Mouse (Mus musculus) neural tube, embryonic 15.5 days (tissue): ENCODE data around the gene Caln1. TPM values are rescaled to one million over a fixed set of nuclear protein-coding genes. Genes with fewer than 3 reads are reported as not detected.

Experiments
- ATAC-seq: fragments of 200-750 bp; cut with Nextera tagmentation; 2 replicates; pipeline ENCODE4 v1.8.0; 2017; ENCODE audit warnings: mild to moderate bottlenecking, moderate TSS enrichment, moderate library complexity; ENCODE audit not compliant: low FRiP score
- H3K27ac ChIP-seq: fragments of 300-500 bp; sonication (generic); replicated peaks from 2 replicates; pipeline ENCODE4 v1.5.1; 2015; ENCODE audit warnings: mild to moderate bottlenecking, inconsistent platforms
- H3K27me3 ChIP-seq: fragments of 300-500 bp; sonication (generic); replicated peaks from 2 replicates; pipeline ENCODE4 v1.6.1; 2015; ENCODE audit warnings: inconsistent platforms
- H3K36me3 ChIP-seq: fragments of 300-500 bp; sonication (generic); 2 replicates; pipeline ENCODE4 v1.6.1; 2015; ENCODE audit warnings: inconsistent platforms
- H3K4me1 ChIP-seq: fragments of 300-500 bp; sonication (generic); 2 replicates; pipeline ENCODE4 v1.6.1; 2015; ENCODE audit warnings: inconsistent platforms
- H3K4me2 ChIP-seq: fragments of 300-500 bp; sonication (generic); 2 replicates; pipeline ENCODE4 v1.6.1; 2015; ENCODE audit warnings: inconsistent platforms, mild to moderate bottlenecking, moderate library complexity
- H3K4me3 ChIP-seq: fragments of 300-500 bp; sonication (generic); replicated peaks from 2 replicates; pipeline ENCODE4 v1.5.1; 2015; ENCODE audit warnings: mild to moderate bottlenecking, inconsistent platforms
- H3K9ac ChIP-seq: fragments of 300-500 bp; sonication (generic); replicated peaks from 2 replicates; pipeline ENCODE4 v1.6.1; 2015; ENCODE audit warnings: mild to moderate bottlenecking, inconsistent platforms
- H3K9me3 ChIP-seq: fragments of 300-500 bp; sonication (generic); replicated peaks from 2 replicates; pipeline ENCODE4 v1.6.1; 2016; ENCODE audit warnings: inconsistent platforms
- WGBS: fragments of 180-500 bp; shearing (Covaris S2); methylation state at CpG from one replicate; pipeline ENCODE4 v1.1.7; 2015; ENCODE audit warnings: mixed read lengths; 5-methylcytosine and 5-hydroxymethylcytosine counted together
- polyA plus RNA-seq: library from polyadenylated mRNA; unstranded; fragments of >200 nt; fragmentation: Nextera tagmentation; extraction: Ambion mirVana; gene quantifications from 2 replicates; pipeline ENCODE4 v1.2.1, GENCODE M21; 2015

Gene Caln1
- polyA plus RNA-seq, 1 experiment from 2014 or later, result 51.0 TPM

DNA sequence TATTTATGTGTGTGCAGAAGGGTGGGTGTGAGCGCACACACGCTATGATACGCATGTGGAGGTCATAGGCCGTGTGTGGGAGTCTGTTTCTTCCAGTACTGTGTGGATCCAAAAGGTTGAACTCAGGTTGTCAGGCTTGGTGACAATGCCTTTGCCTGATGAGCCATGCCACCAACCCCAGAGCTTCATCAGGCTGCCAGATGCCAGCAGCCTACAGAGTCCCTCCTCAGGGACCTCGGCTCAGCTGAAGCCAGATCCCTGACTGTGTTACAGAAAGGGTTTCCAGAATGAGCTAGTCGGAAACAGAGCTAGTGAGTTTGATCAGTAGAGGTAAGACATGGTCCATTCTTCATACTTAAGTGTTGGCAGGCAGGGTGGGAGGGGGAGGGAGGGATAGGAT lies 25.9 kb downstream of the Caln1 start:
- Histone ChIP-seq H3K4me3 (no peak overlapping the region), H3K9me3 (no peaks in the 10 kb centered on the region), H3K9ac (no peak overlapping the region), H3K4me2 (no peak overlapping the region), H3K36me3 (no peaks in the 10 kb centered on the region), H3K4me1 (peaks cover 9% of the 10 kb centered on the region), H3K27ac (peak overlapping the region; percentile 35; the same call in 1 of the 2 replicates), H3K27me3 (no peaks in the 10 kb centered on the region)
- ATAC-seq, result peak; percentile 47; the same call in 1 of the 2 replicates
- 66% methylated on average over 6 of the region's 6 CpGs for WGBS

GRCm38 (mm10) chr5:130400136-130400917 lies 31.1 kb downstream of the Caln1 start:
- Histone ChIP-seq H3K27me3 (no peaks in the 10 kb centered on the region), H3K27ac (no peak overlapping the region), H3K4me1 (no peaks in the 10 kb centered on the region), H3K4me2 (no peak overlapping the region), H3K4me3 (no peak overlapping the region), H3K36me3 (no peaks in the 10 kb centered on the region), H3K9me3 (no peaks in the 10 kb centered on the region), H3K9ac (no peak overlapping the region)
- 91% methylated on average over 8 of the region's 8 CpGs for WGBS
- no peak for ATAC-seq

DNA sequence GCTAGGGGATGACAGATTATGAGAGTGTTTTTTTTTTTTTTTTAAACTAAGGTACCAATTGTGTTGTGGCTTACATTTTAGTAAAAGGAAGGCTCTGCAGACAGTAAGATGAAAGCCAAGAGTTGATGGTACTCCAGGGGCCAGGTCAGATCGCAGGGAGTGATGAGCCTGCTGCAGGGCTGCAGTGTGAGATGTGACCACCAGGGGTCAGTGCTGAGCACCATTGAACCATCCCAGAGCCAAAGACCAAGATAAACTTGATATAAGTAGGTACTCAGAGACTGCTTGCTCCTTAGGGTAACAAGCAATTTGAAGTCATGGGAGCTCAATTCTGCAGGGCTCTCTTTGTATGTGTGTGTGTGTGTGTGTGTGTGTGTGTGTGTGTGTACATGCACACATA lies 35.9 kb downstream of the Caln1 start:
- 15% methylated on average over 1 of the region's 1 CpGs for WGBS
- Histone ChIP-seq H3K9me3 (no peaks in the 10 kb centered on the region), H3K4me2 (no peak overlapping the region), H3K4me1 (no peaks in the 10 kb centered on the region), H3K9ac (no peak overlapping the region), H3K36me3 (no peaks in the 10 kb centered on the region), H3K4me3 (no peak overlapping the region), H3K27me3 (no peaks in the 10 kb centered on the region), H3K27ac (no peak overlapping the region)
- ATAC-seq, result no peak

- no peak for ATAC-seq
- Histone ChIP-seq H3K27ac (no peak overlapping the region), H3K9ac (no peak overlapping the region), H3K4me1 (no peaks in the 10 kb centered on the region), H3K36me3 (no peaks in the 10 kb centered on the region), H3K27me3 (no peaks in the 10 kb centered on the region), H3K4me3 (no peak overlapping the region), H3K9me3 (peaks cover 6% of the 10 kb centered on the region; the same call in 1 of the 2 replicates), H3K4me2 (no peak overlapping the region)
- 92% methylated on average over 6 of the region's 6 CpGs for WGBS
Measured at GRCm38 (mm10) chr5:130409706-130410105, 40.5 kb downstream of the Caln1 start.

DNA sequence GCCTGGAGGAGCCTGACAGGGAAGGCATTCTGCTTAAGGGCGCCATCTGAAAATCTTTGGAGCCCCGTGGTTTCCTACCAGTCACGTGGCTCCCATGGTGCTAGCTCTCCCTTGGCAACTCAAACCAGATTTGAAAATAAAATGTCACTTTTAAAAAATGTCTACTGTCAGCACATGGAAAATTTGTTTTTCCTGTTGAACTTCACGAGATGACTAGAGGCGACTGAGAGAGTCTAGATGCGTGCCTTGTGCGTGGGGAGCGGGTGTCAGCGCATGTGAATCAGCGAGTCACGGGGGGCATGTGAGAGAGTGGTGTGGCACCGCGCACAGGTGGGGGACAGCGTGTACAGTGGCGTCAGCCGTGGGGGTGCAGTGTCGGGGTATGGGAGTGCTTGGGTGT lies 42.3 kb downstream of the Caln1 start:
- Histone ChIP-seq H3K4me1 (no peaks in the 10 kb centered on the region), H3K27me3 (no peaks in the 10 kb centered on the region), H3K4me2 (no peak overlapping the region), H3K27ac (no peak overlapping the region), H3K36me3 (no peaks in the 10 kb centered on the region), H3K4me3 (no peak overlapping the region), H3K9me3 (peaks cover 6% of the 10 kb centered on the region; the same call in 1 of the 2 replicates), H3K9ac (no peak overlapping the region)
- WGBS, result 96% methylated on average over 17 of the region's 17 CpGs
- ATAC-seq, result no peak

- no peak overlapping the region for H3K9ac ChIP-seq
- 0 out of 2 replicates have a peak overlapping the region, but pooled peaks have one; percentile 74 for H3K4me2 ChIP-seq
- WGBS, result 38% methylated on average over 6 of the region's 6 CpGs
- H3K9me3 ChIP-seq, result no peaks in the 10 kb centered on the region
- no peak for ATAC-seq
- peaks cover 31% of the 10 kb centered on the region; the same call in 1 of the 2 replicates for H3K27me3 ChIP-seq
- peaks cover 28% of the 10 kb centered on the region for H3K4me1 ChIP-seq
- no peak overlapping the region for H3K4me3 ChIP-seq
- H3K27ac ChIP-seq, result no peak overlapping the region
- no peaks in the 10 kb centered on the region for H3K36me3 ChIP-seq
Measured at GRCm38 (mm10) chr5:130447438-130447837, 78.2 kb downstream of the Caln1 start.

DNA sequence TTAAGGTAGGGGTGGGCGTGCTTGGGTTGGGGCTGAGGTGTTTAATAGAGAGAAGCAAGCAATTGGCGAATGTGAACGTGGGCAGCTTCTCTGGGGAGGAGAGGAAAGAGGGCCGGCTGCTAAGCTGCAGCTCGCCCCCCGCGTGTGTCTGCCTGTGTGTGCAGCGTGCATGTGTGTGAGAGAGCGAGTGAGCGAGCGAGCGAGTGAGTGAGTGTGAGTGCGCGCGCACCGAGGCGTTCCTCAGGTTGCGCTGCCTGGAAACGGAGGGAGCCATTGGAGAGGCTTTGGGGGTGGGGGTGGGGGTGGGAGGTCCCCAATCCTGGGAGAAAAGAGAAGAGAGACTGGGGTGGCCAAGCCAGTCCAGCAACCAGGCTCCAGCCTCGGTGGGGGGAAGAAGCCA lies 79.2 kb downstream of the Caln1 start:
- H3K4me3 ChIP-seq, result peak overlapping the region; percentile 65
- peaks cover 31% of the 10 kb centered on the region for H3K4me1 ChIP-seq
- H3K36me3 ChIP-seq, result no peaks in the 10 kb centered on the region
- no peaks in the 10 kb centered on the region for H3K9me3 ChIP-seq
- H3K27me3 ChIP-seq, result peaks cover 31% of the 10 kb centered on the region; the same call in 1 of the 2 replicates
- peak overlapping the region; percentile 74 for H3K4me2 ChIP-seq
- H3K9ac ChIP-seq, result peak overlapping the region; percentile 70
- peak; percentile 80 for ATAC-seq
- peak overlapping the region; percentile 75 for H3K27ac ChIP-seq
- WGBS, result under 1% methylated on average over 20 of the region's 20 CpGs

- WGBS, result under 1% methylated on average over 76 of the region's 77 CpGs
- H3K27ac ChIP-seq, result peak overlapping the region; percentile 75
- peak; percentile 77 for ATAC-seq
Measured at GRCm38 (mm10) chr5:130448931-130449856, 79.9 kb downstream of the Caln1 start.

DNA sequence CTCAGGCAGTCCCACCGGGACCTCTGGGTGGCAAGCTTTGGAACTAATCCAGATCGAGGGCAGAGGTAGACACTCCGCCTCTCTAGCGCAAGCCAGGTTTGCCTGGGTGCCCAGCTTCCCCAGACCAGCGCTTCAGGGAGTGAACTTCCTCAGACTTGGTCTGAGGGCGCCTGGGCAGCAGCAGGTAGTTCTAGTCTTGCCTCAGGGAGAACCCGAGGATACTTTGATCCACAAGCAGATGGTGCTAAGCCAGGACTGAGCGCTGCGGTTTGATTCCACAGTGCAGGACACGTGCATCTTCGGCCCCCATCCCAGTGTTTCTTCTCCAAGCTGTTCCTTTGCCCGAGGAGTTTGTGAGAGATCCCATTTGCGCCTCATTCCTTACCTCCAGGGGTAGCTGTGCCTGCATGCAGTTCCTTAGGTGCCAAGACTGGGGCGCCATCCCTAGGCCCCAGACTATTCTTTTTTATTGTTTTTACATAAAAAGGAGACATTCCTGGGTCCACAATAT lies 80.8 kb downstream of the Caln1 start:
- Histone ChIP-seq H3K4me1 (peaks cover 38% of the 10 kb centered on the region), H3K27ac (no peak overlapping the region), H3K4me2 (peak overlapping the region; percentile 74), H3K9me3 (no peaks in the 10 kb centered on the region), H3K9ac (peak overlapping the region; percentile 70), H3K36me3 (no peaks in the 10 kb centered on the region), H3K4me3 (peak overlapping the region; percentile 65), H3K27me3 (peaks cover 31% of the 10 kb centered on the region; the same call in 1 of the 2 replicates)
- ATAC-seq, result no peak
- 7% methylated on average over 14 of the region's 14 CpGs for WGBS

More at GRCm38 (mm10) chr5:130448931-130449856, 79.9 kb downstream of the Caln1 start:
- H3K4me2 ChIP-seq, result peak overlapping the region; percentile 74
- H3K9ac ChIP-seq, result peak overlapping the region; percentile 70
- peaks cover 31% of the 10 kb centered on the region; the same call in 1 of the 2 replicates for H3K27me3 ChIP-seq
- no peaks in the 10 kb centered on the region for H3K36me3 ChIP-seq
- no peaks in the 10 kb centered on the region for H3K9me3 ChIP-seq
- peaks cover 38% of the 10 kb centered on the region for H3K4me1 ChIP-seq
- H3K4me3 ChIP-seq, result peak overlapping the region; percentile 65

GRCm38 (mm10) chr5:130458076-130458475 lies 88.8 kb downstream of the Caln1 start:
- Histone ChIP-seq H3K27me3 (no peaks in the 10 kb centered on the region), H3K4me2 (no peak overlapping the region), H3K4me3 (no peak overlapping the region), H3K27ac (no peak overlapping the region), H3K9me3 (no peaks in the 10 kb centered on the region), H3K36me3 (no peaks in the 10 kb centered on the region), H3K4me1 (peaks cover 13% of the 10 kb centered on the region; the same call in 1 of the 2 replicates), H3K9ac (no peak overlapping the region)
- ATAC-seq, result no peak
- 82% methylated on average over 7 of the region's 7 CpGs for WGBS

GRCm38 (mm10) chr5:130472209-130472608 lies 103.0 kb downstream of the Caln1 start:
- no peak for ATAC-seq
- WGBS, result 76% methylated on average over 10 of the region's 10 CpGs
- Histone ChIP-seq H3K27ac (no peak overlapping the region), H3K4me3 (no peak overlapping the region), H3K9me3 (no peaks in the 10 kb centered on the region), H3K27me3 (no peaks in the 10 kb centered on the region), H3K4me2 (no peak overlapping the region), H3K9ac (no peak overlapping the region), H3K4me1 (no peaks in the 10 kb centered on the region), H3K36me3 (no peaks in the 10 kb centered on the region)
